Mouse (Mus musculus) brain, embryonic 14.5 days (tissue): ENCODE results near the gene Pdpk1.

ENCODE experiments used
- CTCF ChIP-seq: fragments of 200-500 bp; IDR thresholded peaks from 2 replicates; pipeline ENCODE4 v1.5.1; 2012; ENCODE audit warnings: inconsistent platforms, mild to moderate bottlenecking, moderate library complexity, borderline replicate concordance; ENCODE audit not compliant: insufficient read depth, insufficient read length; ENCODE audit errors: extremely low read depth
- POLR2A ChIP-seq: fragments of 200-500 bp; IDR thresholded peaks from 2 replicates; pipeline ENCODE4 v1.6.1; 2012; ENCODE audit warnings: mild to moderate bottlenecking, inconsistent platforms, borderline replicate concordance; ENCODE audit not compliant: poor library complexity, insufficient read depth, insufficient read length, severe bottlenecking; ENCODE audit errors: extremely low read depth

DNA sequence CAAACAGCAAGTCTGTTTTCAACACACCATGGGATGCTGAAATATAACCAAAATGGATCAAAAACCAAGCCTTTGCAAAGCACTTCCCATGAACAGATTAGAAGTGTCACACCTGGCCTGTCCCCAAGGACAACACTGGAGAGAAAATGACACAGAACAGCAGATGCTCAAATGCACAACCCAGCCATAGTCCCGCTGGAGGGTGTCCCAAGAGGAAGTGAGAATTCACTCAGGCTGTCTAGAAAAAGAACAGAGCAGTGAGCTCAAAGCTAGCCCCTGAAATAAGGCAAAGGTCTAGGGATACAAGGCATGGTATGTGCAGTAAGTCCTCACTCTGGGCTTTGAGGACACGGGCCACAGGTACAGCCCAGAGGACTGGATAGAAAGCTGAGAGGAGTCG is 81.2 kb downstream of the Pdpk1 start:
- no peak for TF ChIP-seq POLR2A
- no peak for TF ChIP-seq CTCF
